Mouse (Mus musculus): ENCODE results near the gene Glrp1.

- peak; percentile 42 for TF ChIP-seq TCF12 (IDR thresholded peaks at IDR 0.05; ENCODE audit: insufficient read depth, poor library complexity, severe bottlenecking)
- no peak for TF ChIP-seq POLR2A (IDR thresholded peaks at IDR 0.05; ENCODE audit: insufficient read length, low read depth)
- TF ChIP-seq MAX (IDR thresholded peaks at IDR 0.05; ENCODE audit: low read depth) = no peak
- TF ChIP-seq POLR2AphosphoS2 (IDR thresholded peaks at IDR 0.05; ENCODE audit: insufficient read length, low read depth) = no peak
- TF ChIP-seq E2F4 (IDR thresholded peaks at IDR 0.05; ENCODE audit: insufficient read depth) = no peak
- peak in 2 of 3 experiments; percentile 55 to 57 for TF ChIP-seq MYOD1 (IDR thresholded peaks at IDR 0.05; ENCODE audit: control insufficient read depth in 1 of 3, insufficient read length in 2 of 3, low read depth in 2 of 3)
- no peak for TF ChIP-seq CEBPB (IDR thresholded peaks at IDR 0.05; ENCODE audit: insufficient read depth, poor library complexity, severe bottlenecking)
- TF ChIP-seq USF1 (IDR thresholded peaks at IDR 0.05; ENCODE audit: low read depth) = no peak
- peak in 1 of 3 experiments; percentile 9 for TF ChIP-seq MYOG (IDR thresholded peaks at IDR 0.05; ENCODE audit: control insufficient read depth in 1 of 3, insufficient read depth in 1 of 3, insufficient read length in 2 of 3, low read depth in 2 of 3)
Measured at GRCm38 (mm10) chr1:88475502-88475953, 34.3 kb downstream of the Glrp1 start.
